7 mouse cellular contexts compared by ENCODE assay signal in genomic region chrX:134297195-134297594, GRCm38 (mm10). TPM values are rescaled to one million over a fixed set of nuclear protein-coding genes. Genes with fewer than 3 reads are reported as not detected.
DNase-seq lines count a peak whose midpoint lies in the region; ATAC-seq and TF ChIP-seq lines count a peak whose summit lies in the region.

No protein-coding gene starts in this region.

- no peak for TF ChIP-seq CTCF in olfactory bulb, adult 2 months (IDR thresholded peaks at IDR 0.05; ENCODE audit: insufficient read depth, low read depth, low read length)

- no peak overlapping the region for H3K27ac ChIP-seq in limb, embryonic 11.5 days (replicated peaks; ENCODE audit: low read depth, low read length)
- H3K27ac ChIP-seq in limb, embryonic 10.5 days: no peak overlapping the region
- no peak overlapping the region for H3K27ac ChIP-seq in embryonic facial prominence, embryonic 10.5 days (replicated peaks)
- no peak overlapping the region; the same call in 1 of the 2 replicates for H3K27ac ChIP-seq in hindbrain, embryonic 14.5 days
- H3K27ac ChIP-seq in olfactory bulb, adult 2 months (ENCODE audit: insufficient read depth, low read depth, low read length): peak overlapping the region; percentile 75; the same call in 1 of the 2 replicates

- peak overlapping the region; percentile 49 for H3K4me2 ChIP-seq in limb, embryonic 11.5 days (ENCODE audit: low read depth, severe bottlenecking)
- H3K4me2 ChIP-seq in hindbrain, embryonic 14.5 days (replicated peaks): peak overlapping the region; percentile 54

- no peak for TF ChIP-seq POLR2A in olfactory bulb, adult 2 months (IDR thresholded peaks at IDR 0.05; ENCODE audit: insufficient read depth, low read depth, low read length)

- H3K36me3 ChIP-seq in limb, embryonic 11.5 days (ENCODE audit: control insufficient read depth, insufficient read depth, low read length): no peaks in the 10 kb centered on the region
- no peaks in the 10 kb centered on the region for H3K36me3 ChIP-seq in limb, embryonic 10.5 days
- no peaks in the 10 kb centered on the region for H3K36me3 ChIP-seq in embryonic facial prominence, embryonic 10.5 days (replicated peaks)
- no peaks in the 10 kb centered on the region for H3K36me3 ChIP-seq in hindbrain, embryonic 14.5 days (replicated peaks; ENCODE audit: control insufficient read depth, insufficient read depth)

- no peak for DNase-seq in limb, embryonic 11.5 days (ENCODE audit: low spot score)
- DNase-seq in limb, embryonic 10.5 days (ENCODE audit: low spot score): no peak
- DNase-seq in embryonic facial prominence, embryonic 10.5 days (ENCODE audit: low spot score): no peak
- no peak for DNase-seq in hindbrain, embryonic 14.5 days (ENCODE audit: low spot score)
- no peak for DNase-seq in urinary bladder, postnatal 4 days (ENCODE audit: low spot score in 2 of 2)
- no peak for DNase-seq in left cerebral cortex, adult 18-20 months (ENCODE audit: low spot score in 2 of 2)

- no peaks in the 10 kb centered on the region for H3K9me3 ChIP-seq in limb, embryonic 11.5 days (ENCODE audit: control insufficient read depth, low read length)
- H3K9me3 ChIP-seq in limb, embryonic 10.5 days (replicated peaks): no peaks in the 10 kb centered on the region
- H3K9me3 ChIP-seq in embryonic facial prominence, embryonic 10.5 days: no peaks in the 10 kb centered on the region
- H3K9me3 ChIP-seq in hindbrain, embryonic 14.5 days (ENCODE audit: control insufficient read depth, low read length): no peaks in the 10 kb centered on the region

- 40% methylated on average over 4 of the region's 4 CpGs for WGBS in limb, embryonic 11.5 days
- WGBS in limb, embryonic 10.5 days: 32% methylated on average over 4 of the region's 4 CpGs
- WGBS in embryonic facial prominence, embryonic 10.5 days: 31% methylated on average over 4 of the region's 4 CpGs
- 32% methylated on average over 4 of the region's 4 CpGs for WGBS in hindbrain, embryonic 14.5 days
- WGBS in olfactory bulb, adult 2 months: 28% methylated on average over 4 of the region's 4 CpGs

- H3K9ac ChIP-seq in limb, embryonic 11.5 days (ENCODE audit: low read length): no peak overlapping the region
- H3K9ac ChIP-seq in hindbrain, embryonic 14.5 days: peak overlapping the region; percentile 71

- no peak overlapping the region for H3K4me3 ChIP-seq in limb, embryonic 11.5 days (ENCODE audit: low read depth, low read length)
- no peak overlapping the region for H3K4me3 ChIP-seq in limb, embryonic 10.5 days
- H3K4me3 ChIP-seq in embryonic facial prominence, embryonic 10.5 days: peak overlapping the region; percentile 58; the same call in 1 of the 2 replicates
- H3K4me3 ChIP-seq in hindbrain, embryonic 14.5 days (replicated peaks; ENCODE audit: low read length): peak overlapping the region; percentile 51
- H3K4me3 ChIP-seq in olfactory bulb, adult 2 months (ENCODE audit: insufficient read depth, low read depth, low read length): peak overlapping the region; percentile 81

- no peak for ATAC-seq in limb, embryonic 11.5 days (ENCODE audit: insufficient number of reproducible peaks, low FRiP score, low TSS enrichment, low read depth)
- ATAC-seq in hindbrain, embryonic 14.5 days (ENCODE audit: low FRiP score): no peak

- H3K4me1 ChIP-seq in limb, embryonic 11.5 days (ENCODE audit: control insufficient read depth, insufficient read depth, low read length): no peaks in the 10 kb centered on the region
- peaks cover 12% of the 10 kb centered on the region for H3K4me1 ChIP-seq in limb, embryonic 10.5 days
- H3K4me1 ChIP-seq in embryonic facial prominence, embryonic 10.5 days: peaks cover 12% of the 10 kb centered on the region
- H3K4me1 ChIP-seq in hindbrain, embryonic 14.5 days (replicated peaks; ENCODE audit: control insufficient read depth, insufficient read depth, low read length): 0 out of 2 replicates have a peak, but pooled peaks cover 5% of the 10 kb centered on the region
- no peaks in the 10 kb centered on the region for H3K4me1 ChIP-seq in olfactory bulb, adult 2 months (ENCODE audit: control insufficient read depth, insufficient read depth, low read length)

- H3K27me3 ChIP-seq in limb, embryonic 11.5 days (ENCODE audit: control insufficient read depth, insufficient read depth, low read length): peaks cover 18% of the 10 kb centered on the region
- peaks cover 81% of the 10 kb centered on the region for H3K27me3 ChIP-seq in limb, embryonic 10.5 days (ENCODE audit: low read depth, poor library complexity, severe bottlenecking)
- peaks cover 91% of the 10 kb centered on the region for H3K27me3 ChIP-seq in embryonic facial prominence, embryonic 10.5 days (replicated peaks; ENCODE audit: low read depth, poor library complexity, severe bottlenecking)
- H3K27me3 ChIP-seq in hindbrain, embryonic 14.5 days (ENCODE audit: control insufficient read depth, insufficient read depth, low read length): peaks cover 6% of the 10 kb centered on the region; the same call in 1 of the 2 replicates

RNA-seq across cellular contexts. Expression of gene Tmem35a, which starts 2.2 kb away (rescaled TPM):
- 6.5 and 7.3 TPM in 2 replicates for polyA plus RNA-seq in limb, embryonic 11.5 days (2014; fragmentation: Nextera tagmentation; extraction: Ambion mirVana)
- 1.8 and 3.3 TPM in 2 replicates for polyA plus RNA-seq in limb, embryonic 10.5 days (2016; fragmentation: Nextera tagmentation; extraction: Ambion mirVana)
- 5.1 and 7.9 TPM in 2 replicates for polyA plus RNA-seq in embryonic facial prominence, embryonic 10.5 days (2016; fragmentation: Nextera tagmentation; extraction: Ambion mirVana)
- polyA plus RNA-seq in hindbrain, embryonic 14.5 days (2014; fragmentation: Nextera tagmentation; extraction: Ambion mirVana): 94.8 and 109 TPM in 2 replicates
- not detected in 2 replicates for polyA plus RNA-seq in olfactory bulb, adult 2 months (2012; ENCODE audit: insufficient read depth, insufficient read length, low replicate concordance, missing spikeins)
- total RNA-seq in left cerebral cortex, adult 18-20 months (2021): 10 to 100 TPM; 64.0 to 64.1 TPM

RNA-seq across cellular contexts. Expression of gene Cenpi, which starts 10.7 kb away (rescaled TPM):
- 36.4 and 37.9 TPM in 2 replicates for polyA plus RNA-seq in limb, embryonic 11.5 days (2014; fragmentation: Nextera tagmentation; extraction: Ambion mirVana)
- polyA plus RNA-seq in limb, embryonic 10.5 days (2016; fragmentation: Nextera tagmentation; extraction: Ambion mirVana): 32.4 and 35.5 TPM in 2 replicates
- polyA plus RNA-seq in embryonic facial prominence, embryonic 10.5 days (2016; fragmentation: Nextera tagmentation; extraction: Ambion mirVana): 29.5 and 29.7 TPM in 2 replicates
- 4.3 and 7.8 TPM in 2 replicates for polyA plus RNA-seq in hindbrain, embryonic 14.5 days (2014; fragmentation: Nextera tagmentation; extraction: Ambion mirVana)
- polyA plus RNA-seq in olfactory bulb, adult 2 months (2012; ENCODE audit: insufficient read depth, insufficient read length, low replicate concordance, missing spikeins): not detected in 2 replicates
- under 1 TPM; 0.37 to 0.44 TPM for total RNA-seq in left cerebral cortex, adult 18-20 months (2021)

RNA-seq across cellular contexts. Expression of gene Trmt2b, which starts 20.4 kb away (rescaled TPM):
- polyA plus RNA-seq in limb, embryonic 11.5 days (2014; fragmentation: Nextera tagmentation; extraction: Ambion mirVana): 11.6 and 11.8 TPM in 2 replicates
- polyA plus RNA-seq in limb, embryonic 10.5 days (2016; fragmentation: Nextera tagmentation; extraction: Ambion mirVana): 7.5 and 9.8 TPM in 2 replicates
- polyA plus RNA-seq in embryonic facial prominence, embryonic 10.5 days (2016; fragmentation: Nextera tagmentation; extraction: Ambion mirVana): 8.0 and 8.3 TPM in 2 replicates
- polyA plus RNA-seq in hindbrain, embryonic 14.5 days (2014; fragmentation: Nextera tagmentation; extraction: Ambion mirVana): 6.5 and 7.3 TPM in 2 replicates
- polyA plus RNA-seq in olfactory bulb, adult 2 months (2012; ENCODE audit: insufficient read depth, insufficient read length, low replicate concordance, missing spikeins): not detected in 2 replicates
- total RNA-seq in left cerebral cortex, adult 18-20 months (2021): 10 to 100 TPM in 1 of 2 experiments, 1 to 10 TPM in 1; 9.8 to 11.6 TPM

Comparison
In these comparisons a context has a peak if more than half of its experiments do, and no peak if none do; other contexts are left out.
1. H3K4me3 ChIP-seq: peak in embryonic facial prominence, embryonic 10.5 days (single experiment), hindbrain, embryonic 14.5 days (single experiment) and olfactory bulb, adult 2 months (single experiment); none in limb, embryonic 11.5 days (single experiment) and limb, embryonic 10.5 days (single experiment).